Mouse (Mus musculus) retina, embryonic 14.5 days (tissue): ENCODE data around the gene Nup107.

Experiments used
- DNase-seq: peaks from one replicate; pipeline ENCODE4 v3.0.0-alpha.2; 2015; ENCODE audit warnings: low spot score

Nup107 gene

GRCm38 (mm10) chr10:117801886-117802285, 9.4 kb upstream of the Nup107 start:
- DNase-seq = no peak

DNA sequence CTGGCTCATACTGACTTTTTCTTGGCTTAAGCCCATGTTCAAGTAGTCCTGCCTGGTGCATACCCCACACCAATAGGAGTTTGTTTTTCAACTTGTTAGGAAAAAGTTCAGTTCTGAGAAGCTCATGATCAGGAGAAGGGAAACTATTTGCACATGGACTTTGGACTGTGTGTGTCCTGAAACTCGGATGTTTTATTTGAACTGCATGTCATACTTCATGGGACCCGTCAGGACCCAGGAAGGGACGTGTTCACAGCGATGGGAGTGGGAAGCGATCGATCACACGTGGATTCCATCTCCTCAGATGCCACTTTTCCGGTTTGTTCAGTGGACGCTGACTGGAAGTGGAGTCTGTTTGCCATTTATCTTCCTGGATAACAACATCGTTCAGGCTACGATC, 7.3 kb upstream of the Nup107 start:
- no peak for DNase-seq

DNA sequence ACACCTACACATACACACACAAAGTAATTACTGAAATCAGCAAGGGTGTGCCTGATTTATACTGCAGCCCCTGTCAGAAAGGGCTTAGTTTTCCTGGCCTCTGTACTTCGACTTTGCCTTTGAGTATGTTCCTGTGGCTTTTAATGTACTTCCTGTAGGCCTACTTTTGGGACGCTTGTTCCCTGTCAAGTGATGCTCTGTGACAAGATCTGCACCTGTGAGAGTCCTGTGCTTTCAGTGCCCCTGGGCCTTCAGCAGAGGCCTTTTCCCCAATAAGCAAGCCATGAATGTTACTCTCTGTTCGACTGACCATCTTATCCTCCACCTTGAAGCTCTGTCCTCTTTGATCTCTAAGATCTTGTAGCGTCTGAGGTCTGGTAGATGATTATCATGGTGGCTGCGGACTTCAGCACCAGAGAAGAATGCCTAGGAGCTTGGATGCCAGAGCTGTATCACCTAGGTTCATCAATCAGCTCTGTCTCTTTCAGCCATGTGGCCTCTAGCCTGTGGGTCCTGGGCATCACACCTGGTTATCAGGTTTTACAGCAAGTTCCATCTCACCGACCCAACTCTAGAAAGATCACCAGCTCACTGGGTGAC, 6.0 kb upstream of the Nup107 start:
- DNase-seq = no peak

DNA sequence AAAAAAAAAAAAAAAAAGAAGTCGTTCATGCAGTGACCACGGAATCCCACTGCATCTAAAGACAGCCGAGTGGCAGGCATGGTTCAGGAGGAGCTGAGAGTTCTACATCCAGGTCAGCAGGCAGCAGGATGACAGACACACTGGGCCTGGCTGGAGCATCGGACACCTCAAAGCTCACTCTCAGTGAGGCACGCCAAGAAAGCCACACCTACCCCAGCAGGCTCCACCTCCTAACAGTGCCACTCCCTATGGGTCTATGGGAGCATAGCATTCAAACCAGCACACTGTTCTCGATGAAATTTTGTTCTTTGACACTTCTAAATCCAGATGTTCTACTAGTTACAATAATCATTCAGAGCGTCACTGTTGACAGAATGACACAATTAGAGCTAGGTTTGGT, 5.2 kb upstream of the Nup107 start:
- no peak for DNase-seq

DNA sequence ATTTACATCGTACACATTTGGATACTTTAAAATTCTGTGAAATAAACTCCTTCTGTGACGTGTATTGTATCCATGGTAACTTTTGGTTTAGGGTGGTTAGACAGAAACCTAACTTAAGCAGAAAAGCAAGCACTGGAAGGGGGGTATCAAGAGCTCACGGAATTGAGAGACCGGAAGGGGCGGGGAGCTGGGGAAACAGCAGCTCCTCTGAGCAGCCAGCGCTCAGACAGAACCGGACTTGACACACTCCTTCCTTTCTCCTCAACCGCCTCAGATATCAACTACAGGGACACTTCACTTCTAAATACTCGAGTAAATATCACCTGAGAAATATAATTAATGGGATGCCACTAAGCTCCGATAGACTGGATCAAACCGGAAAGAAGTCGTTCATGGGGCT, 4.6 kb upstream of the Nup107 start:
- no peak for DNase-seq

- DNase-seq = peak; percentile 32
Observed at GRCm38 (mm10) chr10:117796181-117796580, 3.7 kb upstream of the Nup107 start.

- no peak for DNase-seq
Observed at GRCm38 (mm10) chr10:117795206-117795605, 2.7 kb upstream of the Nup107 start.

GRCm38 (mm10) chr10:117793436-117794030, 1.0 kb upstream of the Nup107 start:
- DNase-seq = no peak

- DNase-seq = no peak
Observed at GRCm38 (mm10) chr10:117791171-117791470, 1.4 kb downstream of the Nup107 start.

- no peak for DNase-seq
Observed at GRCm38 (mm10) chr10:117790421-117791170, 1.9 kb downstream of the Nup107 start.

GRCm38 (mm10) chr10:117790011-117790410, 2.5 kb downstream of the Nup107 start:
- no peak for DNase-seq

DNA sequence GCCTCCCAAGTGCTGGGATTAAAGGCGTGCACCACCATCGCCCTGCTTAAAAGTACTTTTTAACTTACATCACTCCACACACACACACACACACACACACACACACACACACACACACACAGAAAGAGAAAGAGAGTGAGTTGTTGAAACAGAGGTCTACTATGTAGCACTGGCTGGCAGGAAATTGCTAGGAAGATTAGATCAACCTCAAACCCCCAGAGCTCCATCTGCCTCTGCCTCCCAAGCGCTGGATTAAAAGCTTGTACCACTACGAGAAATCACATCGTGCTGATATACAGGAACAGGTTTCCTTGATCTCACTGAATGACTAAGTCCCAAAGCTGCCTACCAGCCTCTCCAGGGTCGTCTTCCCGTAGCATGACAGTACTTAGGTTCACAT, 7.9 kb downstream of the Nup107 start:
- DNase-seq = no peak

DNA sequence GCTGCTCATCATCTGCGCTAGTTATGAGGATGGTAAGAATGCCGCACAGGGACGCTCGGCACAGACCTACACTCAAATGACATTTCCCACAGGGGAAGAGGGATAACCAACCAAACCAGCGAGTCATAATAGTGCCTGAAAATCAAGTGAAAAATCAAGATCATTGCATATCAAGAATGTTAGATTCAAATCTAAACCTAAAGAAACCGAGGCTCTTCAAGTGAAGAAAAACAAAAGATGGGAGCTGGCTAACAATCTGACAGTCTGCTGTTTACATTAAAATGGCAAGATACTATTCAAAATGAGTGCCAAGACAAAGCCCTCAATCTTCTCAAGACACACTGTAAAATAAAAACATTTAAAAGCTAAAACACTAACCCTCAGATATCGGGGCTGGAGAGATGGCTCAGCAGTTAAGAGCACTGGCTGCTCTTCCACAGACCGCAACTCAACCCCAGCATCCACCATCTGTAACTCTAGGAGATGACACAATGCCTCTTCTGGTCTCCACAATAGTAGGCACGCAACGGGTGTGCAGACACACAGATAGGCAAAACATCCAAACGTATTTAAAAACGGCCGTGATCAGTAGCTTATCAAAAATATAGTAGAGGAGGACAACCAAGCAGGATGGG, 8.6 kb downstream of the Nup107 start:
- no peak for DNase-seq

GRCm38 (mm10) chr10:117782491-117783260, 9.8 kb downstream of the Nup107 start:
- DNase-seq = no peak

GRCm38 (mm10) chr10:117782056-117782455, 10.4 kb downstream of the Nup107 start:
- DNase-seq = no peak

DNA sequence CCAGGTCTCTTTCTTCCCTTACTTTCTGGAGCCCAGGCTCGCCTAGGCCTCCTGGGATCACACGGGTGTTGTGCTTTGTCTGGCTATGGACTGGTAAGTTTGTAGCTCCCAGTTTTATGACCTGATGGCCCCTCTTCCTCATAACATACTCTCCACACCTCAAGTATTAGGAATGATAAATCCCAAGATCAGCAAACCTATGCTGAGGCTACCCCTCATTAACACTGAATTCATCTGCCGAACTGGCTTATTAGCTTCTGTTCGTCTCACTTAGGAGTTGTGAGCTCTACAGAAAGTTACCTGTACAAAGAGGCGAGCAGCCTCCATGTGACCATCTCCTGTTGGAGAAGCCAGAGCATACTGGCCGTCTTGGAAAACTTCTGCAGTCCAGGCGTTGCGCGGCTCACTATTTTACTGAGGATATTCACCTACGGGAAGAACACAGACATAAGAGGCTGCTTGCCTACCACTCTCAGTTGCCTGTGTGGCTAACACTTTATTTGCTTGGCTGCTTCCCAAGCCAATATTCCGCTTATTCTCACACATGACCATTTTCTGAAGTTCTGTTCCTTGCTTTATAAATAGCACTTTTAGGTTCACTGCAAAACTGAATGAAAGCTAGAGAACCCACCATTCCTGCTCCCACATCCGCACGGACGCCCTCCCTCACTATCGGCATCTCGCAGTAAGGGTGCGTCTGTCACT, 11.3 kb downstream of the Nup107 start:
- DNase-seq = no peak

DNA sequence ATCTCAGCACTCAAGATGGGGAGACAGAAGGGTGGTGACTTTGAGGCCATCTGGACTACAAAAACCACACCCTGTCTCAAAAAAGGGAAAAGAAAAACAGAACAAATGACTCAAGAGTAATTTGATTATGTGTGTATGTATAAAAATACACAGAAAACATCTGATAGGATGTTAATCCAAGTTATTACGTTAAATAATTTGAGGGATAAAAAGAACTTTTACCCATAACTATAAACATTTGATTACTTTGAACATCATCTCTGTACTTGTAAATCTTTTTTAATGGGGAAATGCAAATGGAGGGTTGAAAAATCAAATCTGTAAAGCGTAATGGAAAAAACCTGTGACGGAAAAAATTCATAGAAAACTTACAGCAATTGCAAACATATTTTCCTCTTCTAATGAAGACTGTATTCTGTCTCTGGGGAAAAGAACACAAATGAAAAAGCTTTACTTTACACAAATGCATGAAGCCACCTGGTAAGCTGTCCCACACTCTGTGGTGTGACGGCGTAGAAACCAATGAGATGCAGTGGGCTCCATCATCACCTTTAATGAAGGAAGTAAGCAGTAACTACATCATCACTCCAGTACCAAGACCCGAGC, 12.1 kb downstream of the Nup107 start:
- DNase-seq = no peak

- no peak for DNase-seq
Observed at GRCm38 (mm10) chr10:117779581-117780305, 12.8 kb downstream of the Nup107 start.

- no peak for DNase-seq
Observed at GRCm38 (mm10) chr10:117778951-117779350, 13.6 kb downstream of the Nup107 start.

DNA sequence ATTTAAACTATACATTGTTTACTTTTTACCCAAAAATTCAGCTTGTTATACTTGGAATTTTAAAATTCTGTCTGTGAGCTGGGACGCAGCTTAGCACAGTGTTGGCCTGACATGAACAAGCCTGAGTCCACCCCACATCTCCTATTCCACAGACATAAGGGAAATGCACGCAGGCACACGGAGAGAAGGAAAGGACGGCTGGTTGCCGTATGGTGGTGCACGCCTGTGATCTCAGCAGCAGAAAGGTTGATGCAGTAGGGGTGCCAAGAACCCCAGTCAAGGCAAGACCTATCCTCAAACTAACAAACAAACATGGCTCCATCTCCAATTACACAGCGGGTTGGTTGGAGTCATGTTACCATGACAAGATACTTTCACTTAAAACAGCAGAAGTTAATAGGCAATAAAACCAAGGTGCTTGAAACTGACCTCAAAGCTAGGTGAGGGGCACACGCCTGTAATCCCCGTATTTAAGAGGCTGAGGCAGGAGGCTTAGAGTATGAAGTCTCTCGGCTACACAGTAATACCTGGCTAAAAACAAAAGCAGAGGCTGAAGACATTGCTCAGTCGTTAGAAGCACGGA, 14.1 kb downstream of the Nup107 start:
- no peak for DNase-seq
